Mouse (Mus musculus) neutrophil, adult 5-6 weeks (primary cell): Measurements from ENCODE around the gene Trat1. TPM values are rescaled to one million over a fixed set of nuclear protein-coding genes. Genes with fewer than 3 reads are reported as not detected.

ENCODE experiments used
- ATAC-seq: fragments of 151-379, 151-347 bp; 2 replicates; pipeline ENCODE4 v1.8.0; 2017; ENCODE audit warnings: mild to moderate bottlenecking, moderate TSS enrichment; ENCODE audit not compliant: insufficient number of reproducible peaks, poor library complexity, low FRiP score, severe bottlenecking; ENCODE audit errors: extremely low read depth
- total RNA-seq: library from RNA; stranded (forward); fragments of 200-1000 nt; gene quantifications from 2 replicates; pipeline ENCODE4 v1.2.3, GENCODE M21; 2017

Gene Trat1
- total RNA-seq, result 6.5 and 9.4 TPM in 2 replicates

GRCm38 (mm10) chr16:48771971-48772445 lies at the start of gene Trat1:
Gene Trat1, minus strand, starts transcription at chr16:48772021.
- ATAC-seq, result no peak

- ATAC-seq, result peak; percentile 50; the same call in 1 of the 2 replicates
These were observed 46.7 kb upstream of the Trat1 start for GRCm38 (mm10) chr16:48818524-48818923.

GRCm38 (mm10) chr16:48816695-48817094 lies 44.9 kb upstream of the Trat1 start, which contains the start of gene Retnlb:
Gene Retnlb, plus strand, starts transcription at chr16:48816856.
- no peak for ATAC-seq

- ATAC-seq, result 0 out of 2 replicates have a peak, but pooled peaks have one; percentile 13
These were observed 40.1 kb upstream of the Trat1 start for GRCm38 (mm10) chr16:48811881-48812436.

GRCm38 (mm10) chr16:48809374-48809773 lies 37.6 kb upstream of the Trat1 start:
- no peak for ATAC-seq

DNA sequence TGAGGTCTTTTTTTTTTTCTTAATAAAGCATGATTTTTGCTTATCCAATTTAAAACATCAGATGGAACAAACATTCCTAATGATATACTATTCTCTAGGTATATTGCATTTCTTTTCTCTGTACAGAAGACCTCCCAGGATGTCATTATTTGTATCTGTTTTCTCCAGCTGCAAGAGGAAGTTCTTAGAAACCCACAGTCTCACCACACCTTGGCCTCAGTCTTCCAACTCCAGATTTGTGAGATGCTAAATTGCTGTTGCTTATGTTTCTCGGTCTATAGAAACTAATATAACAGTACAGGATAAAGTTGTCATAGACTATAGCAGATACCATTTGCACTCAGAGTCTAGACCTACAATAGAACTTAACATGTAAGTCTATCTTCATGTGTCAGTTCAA lies 34.7 kb upstream of the Trat1 start:
- no peak for ATAC-seq

- ATAC-seq, result no peak
These were observed 33.6 kb upstream of the Trat1 start for GRCm38 (mm10) chr16:48805412-48805811.

- peak; percentile 30; the same call in 1 of the 2 replicates for ATAC-seq
These were observed 29.1 kb upstream of the Trat1 start for GRCm38 (mm10) chr16:48800906-48801305.

DNA sequence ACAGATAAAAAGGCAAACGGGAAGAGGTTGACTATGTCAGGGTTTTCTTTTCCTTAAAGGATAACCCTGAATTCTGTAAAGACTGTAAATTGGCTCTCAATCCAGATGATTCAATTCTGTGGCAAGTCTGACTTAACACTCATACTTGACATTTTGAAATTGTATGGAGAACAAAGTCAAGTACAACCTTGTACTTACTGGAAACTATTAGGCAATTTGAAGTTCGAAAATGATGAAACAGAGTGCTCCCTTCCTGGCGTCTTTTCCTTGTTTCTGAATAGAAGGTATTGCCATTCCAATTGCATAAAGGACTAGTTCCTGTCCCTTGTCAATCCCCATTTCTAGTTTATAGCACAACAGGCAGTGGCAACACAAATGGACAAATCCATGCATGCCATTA lies 27.6 kb upstream of the Trat1 start:
- ATAC-seq, result no peak

DNA sequence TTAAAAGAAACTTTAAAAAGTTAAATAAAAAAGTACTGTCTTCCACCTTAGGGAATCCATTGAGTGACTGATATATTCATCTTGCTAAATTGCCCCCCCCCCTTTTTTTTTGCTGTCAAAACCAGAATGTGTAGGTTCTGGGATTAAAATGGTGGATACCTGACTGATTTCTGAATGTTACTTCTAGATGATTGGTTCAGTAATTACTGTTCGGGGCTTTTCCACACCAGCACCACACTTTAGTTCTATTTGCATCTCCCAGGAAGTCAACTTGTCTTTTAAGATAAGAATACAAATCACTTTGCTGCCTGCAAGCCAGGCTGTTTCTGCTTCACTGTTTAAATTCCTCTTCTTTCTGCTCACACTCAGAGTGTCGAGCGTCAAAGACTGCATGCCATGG lies 26.5 kb upstream of the Trat1 start:
- no peak for ATAC-seq

DNA sequence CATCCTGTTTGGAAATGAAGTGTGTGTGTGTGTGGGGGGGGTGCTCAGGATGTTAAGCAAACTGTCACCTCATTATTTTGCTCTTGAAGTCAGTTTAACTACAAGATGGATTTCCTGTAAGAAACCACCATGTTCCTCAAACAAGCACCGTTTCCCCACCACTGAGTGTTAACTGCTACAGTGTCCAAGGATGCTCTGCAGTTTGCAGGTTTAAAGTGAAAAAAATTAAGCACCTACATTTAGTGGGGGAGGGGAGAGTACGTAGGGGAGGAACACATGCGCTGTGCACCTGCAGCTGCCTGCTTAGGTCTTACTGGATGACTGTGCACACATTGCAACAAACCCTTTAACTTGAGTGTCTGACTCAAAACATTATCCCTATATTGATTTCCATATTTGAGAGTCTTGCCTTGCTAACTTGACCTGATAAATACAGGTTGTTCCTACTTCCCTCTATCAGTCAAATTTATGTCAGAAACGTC lies 16.9 kb upstream of the Trat1 start:
- ATAC-seq, result peak; percentile 49; the same call in 1 of the 2 replicates

GRCm38 (mm10) chr16:48786258-48786657 lies 14.4 kb upstream of the Trat1 start:
- ATAC-seq, result peak; percentile 83

DNA sequence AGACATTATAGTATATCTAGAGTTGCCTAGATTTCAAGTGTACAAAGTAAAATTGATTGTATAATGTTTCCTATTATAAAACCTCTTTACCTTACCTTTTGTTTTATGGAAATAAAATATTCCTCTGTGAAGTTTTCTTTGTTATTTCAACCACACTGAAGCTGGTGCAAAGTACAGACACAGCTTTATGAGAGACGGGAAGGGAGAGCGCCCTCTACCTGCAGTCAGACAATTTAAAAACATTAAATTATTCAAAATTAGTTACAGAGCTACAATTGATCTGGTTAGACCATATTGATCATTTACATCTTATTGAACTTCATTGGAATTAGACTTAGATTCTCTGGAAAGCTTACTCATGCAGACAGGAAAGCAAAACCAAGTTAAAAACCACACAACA lies 5.4 kb upstream of the Trat1 start:
- ATAC-seq, result no peak

- ATAC-seq, result no peak
These were observed 2.6 kb downstream of the Trat1 start for GRCm38 (mm10) chr16:48769183-48769582.

DNA sequence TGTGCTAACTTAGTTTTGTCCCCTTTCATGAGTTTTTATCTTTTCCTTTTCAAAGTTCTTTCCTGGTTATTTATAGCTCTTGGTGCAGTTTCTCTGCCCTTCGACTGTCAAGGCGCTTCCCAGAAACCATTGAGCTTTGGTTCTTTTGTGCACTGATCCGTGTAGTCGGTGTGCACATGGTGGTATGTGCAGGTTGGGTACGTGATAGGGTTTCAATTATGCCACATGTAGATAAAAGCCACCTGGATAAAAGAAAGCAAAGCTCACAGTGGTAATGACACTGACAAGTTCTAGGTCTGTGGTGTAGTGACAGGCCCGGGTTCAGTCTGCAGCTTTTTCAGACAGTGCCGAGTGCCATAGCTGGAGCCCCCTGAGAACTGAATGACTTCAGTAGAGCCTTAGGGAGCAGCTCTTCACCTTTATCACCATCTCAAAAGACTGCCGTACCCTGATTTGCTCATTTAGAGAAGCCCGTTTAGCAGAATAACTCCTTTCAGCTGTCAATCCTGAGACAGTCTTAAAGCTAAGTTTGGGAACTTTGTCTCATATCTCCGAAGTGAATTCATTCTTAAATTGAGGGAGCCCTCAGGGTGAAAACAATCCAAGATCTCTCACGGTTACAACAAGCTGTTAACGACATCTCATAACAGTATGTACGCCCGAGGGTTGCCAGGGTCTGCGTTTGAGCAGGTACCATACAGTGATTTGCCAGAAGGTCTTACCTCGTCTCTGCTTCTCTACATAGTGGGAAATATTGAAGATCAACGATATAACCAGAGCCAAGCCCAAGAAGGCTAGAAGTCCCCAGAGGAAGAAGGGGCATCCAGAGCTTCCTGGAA lies 11.0 kb downstream of the Trat1 start:
- no peak for ATAC-seq

DNA sequence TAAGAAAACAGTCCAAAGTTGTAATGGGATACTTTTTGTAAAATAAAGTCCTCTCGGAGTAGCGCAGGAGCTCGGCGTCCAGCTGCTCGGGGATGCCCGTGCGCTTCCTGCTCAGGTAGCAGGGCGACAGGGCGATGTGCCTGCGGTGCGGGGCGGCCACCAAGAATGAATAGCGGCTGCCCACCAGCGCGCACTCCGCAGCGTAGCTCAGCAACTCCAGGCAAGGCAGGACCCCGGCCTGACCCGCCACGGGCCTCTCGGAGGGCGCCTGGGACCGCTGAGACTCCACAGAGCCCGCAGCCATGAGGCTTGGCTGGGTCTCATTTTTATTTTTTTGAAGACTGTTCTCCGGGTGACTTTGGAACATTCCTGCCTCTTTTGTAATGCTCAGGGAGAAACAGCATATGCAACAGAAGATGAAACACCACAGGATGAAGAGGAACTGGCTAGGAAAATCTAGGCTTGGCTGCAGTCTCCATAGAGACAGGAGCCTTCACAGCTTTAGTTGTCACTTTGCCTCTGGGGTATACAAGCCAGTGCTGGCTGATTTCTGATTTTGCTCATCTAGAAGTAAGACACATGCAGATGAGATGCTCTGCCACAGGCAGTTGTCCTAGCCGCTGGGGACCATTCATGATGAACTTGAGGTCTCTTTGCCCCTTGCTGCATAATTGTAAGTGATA lies 21.5 kb downstream of the Trat1 start:
- ATAC-seq, result no peak

- ATAC-seq, result no peak
These were observed 26.4 kb downstream of the Trat1 start for GRCm38 (mm10) chr16:48745418-48745817.

DNA sequence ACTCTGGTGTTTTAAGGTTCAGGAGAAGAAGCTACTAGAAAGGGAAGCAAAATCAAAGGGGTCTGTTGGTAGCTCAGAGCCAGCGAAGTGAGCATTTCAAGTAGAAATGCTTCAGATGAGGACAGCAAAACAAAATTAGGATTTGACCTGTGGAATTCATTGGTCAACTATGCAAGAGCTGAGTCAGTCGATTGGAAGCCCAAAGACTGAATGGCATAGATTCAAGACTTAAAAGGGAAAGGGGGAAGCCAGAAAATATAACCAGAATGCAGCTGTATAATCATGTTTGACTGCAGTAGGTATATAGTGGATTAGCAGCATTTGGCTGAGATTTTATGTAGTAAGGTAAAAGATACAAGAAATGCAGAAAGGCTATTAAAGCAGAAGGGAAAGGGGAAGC lies 26.8 kb downstream of the Trat1 start:
- no peak for ATAC-seq

DNA sequence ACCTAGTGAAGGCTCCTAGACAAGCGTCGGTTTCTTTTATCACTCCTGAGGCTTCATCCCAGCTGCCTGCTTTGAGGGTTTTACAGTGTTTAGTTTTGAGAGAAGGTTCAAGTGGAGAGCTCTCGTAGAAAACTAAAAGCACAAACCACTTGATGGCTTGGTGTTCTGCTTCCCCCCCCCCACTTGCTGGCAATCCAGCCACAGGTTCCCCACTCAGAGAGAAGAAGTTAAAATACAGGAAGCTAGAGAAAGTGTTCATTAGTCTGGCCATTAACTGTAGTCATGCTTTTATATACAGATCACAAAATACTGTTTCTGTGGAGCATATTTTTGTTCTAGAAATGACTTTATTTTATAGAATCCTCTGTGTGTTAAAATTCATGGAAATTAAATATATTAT lies 30.3 kb downstream of the Trat1 start:
- no peak for ATAC-seq

DNA sequence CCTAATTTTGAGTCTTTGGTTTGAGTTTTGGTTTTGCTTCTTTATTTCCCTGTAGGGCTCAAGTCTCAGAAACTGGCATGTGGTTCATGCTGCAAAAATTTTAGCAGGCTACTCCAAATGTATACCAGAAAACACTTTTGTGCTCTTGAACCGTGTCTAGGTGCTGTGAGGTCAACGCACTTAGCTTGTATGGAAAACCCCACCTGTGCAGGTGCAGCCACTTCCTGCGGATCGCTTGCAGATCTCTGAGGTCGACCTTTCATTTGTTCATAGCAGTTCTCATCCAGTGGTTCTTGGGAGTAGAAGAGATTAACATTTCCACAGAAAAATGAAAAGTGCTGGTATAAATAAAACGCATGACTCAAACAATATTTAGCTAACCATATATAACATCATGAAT lies 31.8 kb downstream of the Trat1 start:
- ATAC-seq, result no peak
